9 mouse cellular contexts compared by ENCODE assay signal in the genomic region with DNA sequence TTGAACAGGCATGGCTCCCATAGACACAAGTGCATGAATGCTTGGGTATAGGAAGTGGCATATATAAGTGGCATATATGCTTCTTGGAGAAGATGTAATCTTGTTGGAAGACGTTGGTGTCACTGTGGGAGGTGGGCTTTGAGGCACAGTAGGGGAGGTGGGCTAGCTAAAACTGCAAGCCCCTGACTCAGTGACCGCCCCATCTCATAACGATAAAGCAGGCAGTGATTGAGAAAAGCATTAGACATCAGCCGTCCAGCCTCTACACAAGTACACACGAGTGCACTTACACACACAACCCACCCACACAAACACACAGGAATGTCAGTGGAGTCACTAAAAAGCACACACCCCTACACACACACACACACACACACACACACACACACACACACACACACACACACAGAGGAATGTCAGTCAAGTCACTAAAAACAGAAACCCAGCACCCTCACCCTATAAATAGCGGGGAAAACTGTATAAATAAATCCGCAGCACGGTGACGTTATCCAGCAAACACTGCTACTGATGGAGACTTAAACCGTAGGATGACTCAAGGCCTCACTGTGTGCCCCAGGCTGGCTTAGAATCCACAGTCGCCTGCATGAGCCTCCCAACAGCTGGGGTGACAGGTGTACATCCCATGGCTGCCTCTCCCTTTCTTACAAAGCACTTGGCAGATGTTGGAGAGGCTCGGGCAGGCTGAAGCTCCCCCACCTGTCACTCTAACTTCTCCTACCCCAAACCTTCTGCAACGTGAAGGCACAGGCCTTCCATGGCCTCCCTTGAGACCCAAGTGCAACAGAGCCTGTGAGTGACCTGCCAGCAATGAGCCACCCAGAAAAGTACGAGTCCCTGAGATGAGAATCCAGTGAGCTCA. TPM values are rescaled to one million over a fixed set of nuclear protein-coding genes. Genes with fewer than 3 reads are reported as not detected.
DNase-seq lines count a peak whose midpoint lies in the region; ATAC-seq and TF ChIP-seq lines count a peak whose summit lies in the region.
"Had no signal": no experiment of that assay in that cellular context is flagged by ENCODE, and none has a peak within 500 bp of the region (broad histone marks: within the 10 kb centered on the region; RNA-seq: fewer than 3 reads in every experiment).

No protein-coding gene starts in this region.

- H3K9me3 ChIP-seq in embryonic facial prominence, embryonic 14.5 days (ENCODE audit: control insufficient read depth, low read length): no peaks in the 10 kb centered on the region
- H3K9me3 ChIP-seq in embryonic facial prominence, embryonic 10.5 days: no peaks in the 10 kb centered on the region
- no peaks in the 10 kb centered on the region for H3K9me3 ChIP-seq in heart, embryonic 11.5 days (replicated peaks; ENCODE audit: control insufficient read depth, low read length)

- no peaks in the 10 kb centered on the region for H3K4me1 ChIP-seq in embryonic facial prominence, embryonic 14.5 days (ENCODE audit: control insufficient read depth, insufficient read depth, low read length)
- H3K4me1 ChIP-seq in embryonic facial prominence, embryonic 10.5 days: peaks cover 11% of the 10 kb centered on the region
- H3K4me1 ChIP-seq in heart, embryonic 11.5 days (ENCODE audit: control insufficient read depth, insufficient read depth, low read length): peaks cover 9% of the 10 kb centered on the region; the same call in 1 of the 2 replicates
- peaks cover 9% of the 10 kb centered on the region for H3K4me1 ChIP-seq in olfactory bulb, adult 2 months (ENCODE audit: control insufficient read depth, insufficient read depth, low read length)

- no peak overlapping the region for H3K4me3 ChIP-seq in embryonic facial prominence, embryonic 14.5 days (ENCODE audit: low read depth, low read length)
- H3K4me3 ChIP-seq in embryonic facial prominence, embryonic 10.5 days: no peak overlapping the region
- no peak overlapping the region for H3K4me3 ChIP-seq in heart, embryonic 11.5 days (ENCODE audit: low read depth, low read length)
- H3K4me3 ChIP-seq in olfactory bulb, adult 2 months (ENCODE audit: insufficient read depth, low read depth, low read length): no peak overlapping the region
- H3K4me3 ChIP-seq: layer of hippocampus, adult 2 months had no signal

- no peak for TF ChIP-seq POLR2A in olfactory bulb, adult 2 months (IDR thresholded peaks at IDR 0.05; ENCODE audit: insufficient read depth, low read depth, low read length)

- no peak overlapping the region for H3K27ac ChIP-seq in embryonic facial prominence, embryonic 14.5 days (replicated peaks; ENCODE audit: low read depth, low read length)
- no peak overlapping the region for H3K27ac ChIP-seq in embryonic facial prominence, embryonic 10.5 days (replicated peaks)
- 0 out of 2 replicates have a peak overlapping the region, but pooled peaks have one; percentile 35 for H3K27ac ChIP-seq in heart, embryonic 11.5 days (ENCODE audit: low read depth, low read length)
- peak overlapping the region; percentile 91 for H3K27ac ChIP-seq in olfactory bulb, adult 2 months (ENCODE audit: insufficient read depth, low read depth, low read length)
- H3K27ac ChIP-seq: layer of hippocampus, adult 2 months had no signal

- H3K4me2 ChIP-seq in embryonic facial prominence, embryonic 14.5 days (ENCODE audit: low read depth, low read length): no peak overlapping the region
- no peak overlapping the region for H3K4me2 ChIP-seq in heart, embryonic 11.5 days

- TF ChIP-seq CTCF in olfactory bulb, adult 2 months (IDR thresholded peaks at IDR 0.05; ENCODE audit: insufficient read depth, low read depth, low read length): no peak

- no peak overlapping the region for H3K9ac ChIP-seq in embryonic facial prominence, embryonic 14.5 days (ENCODE audit: low read depth, low read length)
- H3K9ac ChIP-seq in heart, embryonic 11.5 days (ENCODE audit: low read depth, low read length): no peak overlapping the region

- DNase-seq in embryonic facial prominence, embryonic 14.5 days (ENCODE audit: low spot score): peak; percentile 87
- DNase-seq in embryonic facial prominence, embryonic 10.5 days (ENCODE audit: low spot score): no peak
- DNase-seq in right cerebral cortex, adult 18-20 months: peak; percentile 35
- DNase-seq in right cerebral cortex, postnatal 14 days: no peak
- DNase-seq in embryo, embryonic 9.5 days (ENCODE audit: extremely low spot score): no peak

- H3K27me3 ChIP-seq in embryonic facial prominence, embryonic 14.5 days (replicated peaks; ENCODE audit: control insufficient read depth, insufficient read depth, low read length): no peaks in the 10 kb centered on the region
- H3K27me3 ChIP-seq in embryonic facial prominence, embryonic 10.5 days (replicated peaks; ENCODE audit: low read depth, poor library complexity, severe bottlenecking): no peaks in the 10 kb centered on the region
- H3K27me3 ChIP-seq in heart, embryonic 11.5 days (ENCODE audit: control insufficient read depth, insufficient read depth, low read length): no peaks in the 10 kb centered on the region

- peak; percentile 84 for ATAC-seq in embryonic facial prominence, embryonic 14.5 days (ENCODE audit: low read depth)
- ATAC-seq in heart, embryonic 11.5 days (replicated peaks; ENCODE audit: insufficient number of reproducible peaks, low FRiP score, low TSS enrichment): no peak
- no peak for ATAC-seq in CD4-positive, CD25-positive, alpha-beta regulatory T cell, adult 4 months

- no peaks in the 10 kb centered on the region for H3K36me3 ChIP-seq in embryonic facial prominence, embryonic 14.5 days (ENCODE audit: control insufficient read depth, insufficient read depth, low read length)
- no peaks in the 10 kb centered on the region for H3K36me3 ChIP-seq in embryonic facial prominence, embryonic 10.5 days (replicated peaks)
- no peaks in the 10 kb centered on the region for H3K36me3 ChIP-seq in heart, embryonic 11.5 days (ENCODE audit: control insufficient read depth, insufficient read depth, low read length)

- 77% methylated on average over 14 of the region's 14 CpGs for WGBS in embryonic facial prominence, embryonic 14.5 days
- WGBS in embryonic facial prominence, embryonic 10.5 days: 83% methylated on average over 14 of the region's 14 CpGs
- 59% methylated on average over 14 of the region's 14 CpGs for WGBS in heart, embryonic 11.5 days (ENCODE audit: insufficient replicate concordance)
- 47% methylated on average over 14 of the region's 14 CpGs for whole genome bisulfite sequencing in olfactory bulb, adult 2 months

RNA-seq across cellular contexts. Expression of gene Ptgis, which starts 27.4 kb away (rescaled TPM):
- polyA plus RNA-seq in embryonic facial prominence, embryonic 14.5 days (2014; fragmentation: Nextera tagmentation; extraction: Ambion mirVana): 37.6 and 38.3 TPM in 2 replicates
- 13.7 and 14.6 TPM in 2 replicates for polyA plus RNA-seq in embryonic facial prominence, embryonic 10.5 days (2016; fragmentation: Nextera tagmentation; extraction: Ambion mirVana)
- polyA plus RNA-seq in heart, embryonic 11.5 days (2014; fragmentation: Nextera tagmentation; extraction: Ambion mirVana): 19.6 and 21.6 TPM in 2 replicates
- polyA plus RNA-seq in olfactory bulb, adult 2 months (2012; ENCODE audit: insufficient read depth, insufficient read length, low replicate concordance, missing spikeins): not detected in 2 replicates
- under 1 TPM in 1 of 2 experiments, not detected in 1; 0.16 TPM for polyA plus RNA-seq in CD4-positive, CD25-positive, alpha-beta regulatory T cell, adult 4 months (2017; shearing (Covaris generic))

Comparison
In these comparisons a context has a peak if more than half of its experiments do, and no peak if none do; other contexts are left out.
1. DNase-seq: peak in embryonic facial prominence, embryonic 14.5 days (single experiment) and right cerebral cortex, adult 18-20 months (single experiment); none in embryonic facial prominence, embryonic 10.5 days (single experiment), right cerebral cortex, postnatal 14 days (single experiment) and embryo, embryonic 9.5 days (single experiment).
2. H3K27ac ChIP-seq: peak in heart, embryonic 11.5 days (single experiment) and olfactory bulb, adult 2 months (single experiment); none in embryonic facial prominence, embryonic 14.5 days (single experiment) and embryonic facial prominence, embryonic 10.5 days (single experiment).
3. RNA of gene Ptgis, which starts 27.4 kb away (polyA plus RNA-seq): 37.6 to 38.3 TPM in embryonic facial prominence, embryonic 14.5 days, 19.6 to 21.6 TPM in heart, embryonic 11.5 days and 13.7 to 14.6 TPM in embryonic facial prominence, embryonic 10.5 days; 0.16 TPM in CD4-positive, CD25-positive, alpha-beta regulatory T cell, adult 4 months and not detected in olfactory bulb, adult 2 months; every median in the first group is over 10 times any median in the second.